Mouse (Mus musculus): ENCODE measurements at regions not wholly inside any gene's neighbourhood (a gene's known extent, or its start where the extent isn't known, plus 50 kb on each side); places are given as distances from the start of the nearest gene placed in this dataset.

- no peak for TF ChIP-seq TAL1 (conservative IDR thresholded peaks at IDR 0.05; ENCODE audit: low read depth, low read length)
- no peak for TF ChIP-seq CTCF (IDR thresholded peaks at IDR 0.05; ENCODE audit: low read depth, low read length)
- TF ChIP-seq GATA1 (IDR thresholded peaks at IDR 0.05; ENCODE audit: borderline replicate concordance, low read length): no peak
- TF ChIP-seq POLR2AphosphoS5 (IDR thresholded peaks at IDR 0.05; ENCODE audit: insufficient replicate concordance, low read depth, low read length): no peak
Observed at GRCm38 (mm10) chr3:41137931-41138330, 55.1 kb upstream of the Pgrmc2 start.
